Mouse (Mus musculus): ENCODE data around the gene Cenpi. TPM values are rescaled to one million over a fixed set of nuclear protein-coding genes. Genes with fewer than 3 reads are reported as not detected.
"Not testable (repeated sequence)": the region's sequence is repeated elsewhere in the genome, so short reads cannot be mapped to it uniquely, and the experiment has no call there.

The Cenpi gene
- total RNA-seq (2021) = 1 to 10 TPM; 1.7 to 2.2 TPM
- long read RNA-seq, experiment 1, partial matches to known transcripts = 0 of 1 reads
- long read RNA-seq, experiment 1, other reads (novel, unspliced or antisense) = 0 of 1 reads
- long read RNA-seq, experiment 2, partial matches to known transcripts = 0 of 2 reads
- long read RNA-seq, experiment 2, other reads (novel, unspliced or antisense) = 0 of 2 reads

DNA sequence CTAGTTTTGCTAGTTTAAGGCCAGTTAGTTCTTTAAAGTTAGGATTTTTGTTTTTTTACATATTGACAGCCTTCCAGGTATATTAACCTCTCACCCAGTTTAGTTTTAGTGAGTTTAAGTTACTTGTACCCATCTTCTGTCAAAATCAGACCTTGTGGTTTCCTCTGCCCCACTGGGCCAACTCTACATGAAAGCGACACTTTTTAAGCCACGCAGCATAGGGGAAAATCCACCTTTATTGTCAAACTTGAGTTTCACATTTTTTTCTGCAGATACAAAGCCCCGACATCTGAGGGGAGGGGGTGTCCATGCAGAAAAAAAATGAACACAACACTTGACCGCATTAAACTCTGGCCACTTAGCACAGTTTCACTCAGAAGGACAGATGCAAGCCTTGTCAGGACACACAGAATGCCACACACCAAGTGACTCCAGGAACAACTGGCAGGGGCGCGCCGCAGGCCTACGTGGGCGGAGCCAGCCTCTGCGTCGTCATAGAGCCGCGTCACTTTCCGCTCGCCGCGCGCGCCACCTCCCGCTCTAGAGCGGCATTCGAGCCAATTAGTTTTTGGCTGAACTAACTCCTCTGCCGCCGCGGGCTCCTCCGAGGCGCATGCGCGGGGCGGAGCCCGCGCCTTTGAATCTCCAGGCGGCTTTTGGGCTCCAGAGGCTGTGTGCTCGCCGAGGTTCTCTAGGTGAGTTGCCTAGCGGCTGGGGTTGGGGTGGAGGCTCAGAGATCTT, at the start of gene Cenpi:
Gene Cenpi, plus strand, starts transcription at position 551 of the 741 bp plus-strand sequence.
- DNase-seq (ENCODE audit: low spot score in 2 of 2) = peak; percentile 74 to 78

DNA sequence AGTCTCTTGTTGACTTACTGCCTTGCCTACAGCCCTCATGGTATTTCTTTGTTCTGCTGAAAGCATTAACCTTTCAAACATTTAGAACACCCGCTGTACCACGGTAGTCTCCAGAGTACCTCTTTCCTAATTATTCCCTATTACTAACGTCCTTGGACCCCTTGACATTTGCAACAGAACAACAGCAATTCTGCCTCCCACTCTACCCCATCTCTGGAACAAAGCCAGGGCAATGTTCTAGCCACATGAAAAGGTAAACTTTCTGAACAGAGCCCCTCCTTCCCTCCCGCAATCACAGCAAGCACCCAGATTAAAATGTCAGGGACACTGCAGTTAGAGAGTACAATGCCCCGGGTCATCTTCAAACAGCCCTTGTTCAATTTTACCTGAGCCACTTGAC, 46.7 kb upstream of the Cenpi start:
- DNase-seq (ENCODE audit: low spot score in 2 of 2) = peak in 1 of 2 experiments; percentile 25

DNA sequence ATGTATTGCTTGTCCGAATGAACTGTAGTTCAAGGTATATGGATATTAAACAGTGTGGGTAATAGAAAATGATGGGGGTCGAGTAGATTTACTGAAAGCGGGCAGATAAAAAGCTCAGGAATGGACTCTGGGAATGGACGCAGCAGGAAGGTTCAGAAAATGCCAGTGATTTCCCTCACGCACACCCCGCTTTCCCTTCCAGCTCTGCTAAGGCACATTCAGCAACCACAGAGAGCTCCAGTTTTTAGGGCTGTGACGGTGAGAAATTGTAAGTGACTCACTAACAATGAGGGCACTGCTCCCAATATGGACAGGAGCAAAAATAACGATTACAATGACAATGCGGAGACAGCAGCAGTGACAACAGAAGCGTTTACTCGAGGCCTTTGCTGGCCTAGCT, 45.8 kb upstream of the Cenpi start:
- no peak for DNase-seq (ENCODE audit: low spot score in 2 of 2)

DNA sequence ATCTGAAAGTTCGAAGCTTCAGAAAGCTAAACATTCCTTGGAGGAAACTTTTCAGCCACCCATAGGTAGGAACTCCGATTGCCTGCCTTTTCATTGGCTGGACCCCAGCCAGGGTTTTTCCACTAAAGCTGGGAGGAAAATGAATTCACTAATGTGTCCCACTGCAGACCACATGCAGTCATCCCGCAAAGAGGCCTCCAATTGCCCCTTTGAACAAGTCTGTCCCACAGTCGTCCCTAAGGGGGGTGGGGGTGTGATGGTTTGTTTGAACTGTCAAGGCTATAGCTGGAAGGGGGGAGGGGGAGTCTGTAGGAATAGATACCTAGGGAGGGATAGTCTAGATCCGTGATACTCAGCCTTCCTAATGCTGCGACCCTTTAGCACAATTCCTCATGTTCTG, 32.2 kb upstream of the Cenpi start:
- DNase-seq (ENCODE audit: low spot score in 2 of 2) = peak; percentile 29 to 31

DNA sequence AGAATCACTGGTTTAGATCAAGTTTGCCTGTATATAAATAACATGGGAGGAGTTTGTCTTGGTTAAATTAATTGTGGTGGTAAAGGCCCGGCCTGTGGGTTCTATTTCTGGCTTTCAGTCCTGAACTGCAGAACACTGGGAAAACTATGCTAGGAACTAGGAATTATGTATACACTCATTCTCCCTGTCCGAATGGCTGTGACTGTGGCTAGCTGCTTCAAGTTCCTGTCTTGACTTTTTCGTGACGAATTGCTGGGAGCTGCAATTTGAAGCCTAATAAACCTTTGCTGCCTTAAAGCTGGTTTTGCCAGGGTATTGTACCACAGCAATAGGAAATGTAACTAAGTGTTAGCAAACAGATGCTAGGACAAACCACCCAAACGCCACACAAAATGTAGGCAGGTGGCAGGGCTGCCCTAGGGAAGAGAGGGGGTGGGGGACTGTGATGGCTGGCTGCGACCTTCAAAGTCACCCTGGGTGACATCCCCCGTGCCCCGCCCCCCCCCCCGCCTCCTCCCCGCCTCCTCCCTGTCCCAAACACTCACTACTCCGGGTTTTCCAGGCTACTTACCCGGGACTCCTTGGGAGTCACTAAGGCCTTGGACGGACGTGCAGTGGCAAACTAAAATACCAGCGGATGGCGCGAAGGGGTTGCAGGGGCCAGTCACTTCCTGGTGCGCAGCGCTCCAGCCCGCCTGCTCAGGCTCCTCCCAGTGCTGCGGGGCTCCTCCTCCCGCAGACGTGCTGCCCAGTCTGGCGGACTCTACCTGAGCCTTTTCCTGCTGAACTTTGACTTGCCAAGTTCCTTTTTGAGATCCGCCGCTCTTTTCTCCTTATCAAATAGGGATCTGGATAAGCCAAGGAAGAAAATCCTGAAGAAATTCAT, 31.4 kb upstream of the Cenpi start, which contains the start of gene Trmt2b:
Gene Trmt2b, minus strand, starts transcription at position 710 of the 886 bp plus-strand sequence.
- peak; percentile 57 to 62 for DNase-seq (ENCODE audit: low spot score in 2 of 2)

DNA sequence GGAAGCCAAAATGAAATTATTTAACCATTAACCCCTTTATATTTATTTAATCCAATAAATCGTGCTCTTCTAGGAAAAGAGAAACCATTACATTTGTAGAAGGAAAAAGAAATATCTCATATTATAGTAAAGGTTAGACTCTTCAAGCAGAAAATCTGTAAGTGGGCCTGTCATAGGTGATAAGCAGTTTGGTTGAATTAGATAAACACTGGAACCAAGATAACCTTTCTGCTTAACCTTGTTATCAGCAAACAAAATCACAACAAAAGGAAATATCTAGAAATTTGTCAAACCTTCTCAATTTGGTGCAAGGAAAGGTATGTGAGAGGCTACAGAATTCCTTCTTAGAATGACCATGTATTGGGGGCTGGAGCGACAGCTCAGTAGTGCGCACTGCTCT, 27.4 kb upstream of the Cenpi start:
- no peak for DNase-seq (ENCODE audit: low spot score in 2 of 2)

DNA sequence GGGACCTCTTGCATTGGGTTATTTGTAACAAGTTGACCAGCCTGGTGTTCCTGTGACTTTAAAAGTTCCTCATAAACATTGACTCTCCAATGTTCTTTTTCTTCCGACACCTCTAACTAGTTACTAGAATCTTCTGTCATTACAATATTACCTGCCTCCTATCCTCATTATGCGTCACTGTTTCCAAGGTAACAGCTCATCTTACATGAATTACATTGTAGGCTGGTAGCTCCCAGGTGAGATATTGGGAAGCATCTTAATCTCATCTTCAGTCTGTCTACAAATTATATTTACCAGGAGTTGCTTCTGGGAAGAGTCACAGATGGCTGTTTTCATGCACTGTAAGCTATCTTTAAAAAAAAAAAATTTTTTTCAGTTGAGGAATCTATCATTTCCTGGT, 22.8 kb upstream of the Cenpi start:
- no peak for DNase-seq (ENCODE audit: low spot score in 2 of 2)

DNA sequence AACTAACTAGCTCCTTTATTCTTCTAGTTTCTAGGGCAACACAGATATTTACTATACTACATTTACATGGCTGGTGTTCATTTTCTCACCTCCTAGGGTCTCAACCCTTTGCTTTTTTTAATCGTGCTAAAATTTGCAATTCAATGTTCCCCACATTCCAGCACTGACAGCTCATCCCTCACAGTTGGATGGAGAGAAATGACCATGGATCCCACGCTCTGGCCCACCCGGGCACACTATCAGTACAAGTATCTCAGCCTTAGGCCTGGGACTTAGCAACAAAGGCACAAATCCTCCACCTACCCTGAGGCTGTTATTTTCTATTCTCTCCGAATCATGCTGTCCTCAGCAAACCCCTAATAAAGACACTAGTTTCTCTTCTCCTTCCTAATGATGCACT, 22.1 kb upstream of the Cenpi start:
- DNase-seq (ENCODE audit: low spot score in 2 of 2) = no peak

DNA sequence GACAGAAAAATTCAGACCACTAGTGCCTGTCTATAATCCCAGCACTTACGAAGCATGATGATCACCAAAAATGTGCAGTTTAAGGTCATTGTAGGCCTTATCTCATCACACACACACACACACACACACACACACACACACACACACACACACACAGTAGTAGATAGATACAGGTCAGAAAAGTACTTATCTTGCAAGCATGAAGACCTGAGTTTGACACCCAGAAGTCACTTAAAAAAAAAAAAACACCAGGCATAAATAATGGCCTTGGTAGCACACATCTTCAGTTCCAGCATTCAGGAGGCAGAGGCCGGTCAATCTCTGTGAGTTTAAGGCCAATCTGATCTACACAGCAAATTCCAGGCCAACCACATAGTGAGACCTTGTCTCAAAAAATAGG, 20.6 kb upstream of the Cenpi start:
- no peak for DNase-seq (ENCODE audit: low spot score in 2 of 2)

DNA sequence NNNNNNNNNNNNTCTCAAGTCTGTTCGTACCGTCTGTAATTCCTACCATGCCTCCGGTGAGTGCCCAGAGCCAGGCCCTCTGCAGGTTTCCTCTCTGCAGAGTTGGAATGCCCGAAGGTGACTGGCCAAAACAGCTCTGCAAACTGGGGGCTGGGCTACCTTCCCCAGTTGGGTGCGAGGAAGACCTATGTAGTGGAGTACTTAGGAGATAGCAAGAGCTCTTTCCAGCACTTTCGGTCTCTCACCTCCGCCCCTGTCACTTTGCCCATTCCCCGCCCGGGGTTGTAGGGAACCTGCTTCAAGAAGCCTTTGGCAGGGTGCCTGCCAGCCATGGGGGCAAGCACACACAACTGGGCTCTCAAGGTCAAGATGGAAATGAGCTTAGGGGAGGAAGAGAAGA, 11.6 kb upstream of the Cenpi start:
- DNase-seq (ENCODE audit: low spot score in 2 of 2) = peak in 1 of 2 experiments; percentile 33

DNA sequence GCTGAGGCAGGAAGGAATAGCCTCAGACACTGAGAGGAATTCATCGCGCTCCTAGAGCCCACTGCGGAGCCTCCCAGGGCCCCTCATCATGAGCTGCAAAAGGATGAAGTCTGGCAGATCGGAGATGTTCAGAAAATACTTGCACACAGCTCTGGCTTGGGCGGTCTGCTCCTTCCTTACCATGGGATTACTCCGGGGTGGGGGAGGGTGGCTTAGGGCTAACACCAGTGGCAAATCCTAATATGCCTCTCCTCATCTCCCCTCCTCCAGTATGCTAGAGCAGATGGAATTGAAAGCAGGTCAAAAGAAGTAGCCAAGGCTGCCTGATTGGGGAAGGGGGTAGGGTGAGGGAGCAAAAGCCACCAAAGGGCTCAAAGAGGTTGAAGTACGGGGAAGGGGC, 11.1 kb upstream of the Cenpi start:
- no peak for DNase-seq (ENCODE audit: low spot score in 2 of 2)

DNA sequence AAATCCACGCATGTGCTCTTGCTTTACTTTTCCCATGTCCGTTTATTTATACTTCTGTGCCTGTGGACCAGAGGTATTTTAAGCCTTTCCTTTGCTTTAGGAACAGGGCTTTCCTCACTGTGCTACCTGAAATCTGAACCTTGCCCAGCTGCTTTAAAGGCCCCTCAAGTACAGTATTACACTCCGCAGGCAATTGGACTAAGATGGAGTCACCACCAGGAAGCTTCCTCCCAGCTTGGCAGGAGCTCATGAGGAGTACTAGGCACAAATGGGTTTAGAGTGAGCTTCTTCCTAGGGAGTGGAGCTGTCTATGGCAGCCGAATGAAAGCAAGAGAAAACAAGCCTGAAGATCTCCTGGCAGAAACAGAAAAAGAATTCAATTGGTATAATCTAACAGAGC, 10.7 kb upstream of the Cenpi start:
- no peak for DNase-seq (ENCODE audit: low spot score in 2 of 2)

DNA sequence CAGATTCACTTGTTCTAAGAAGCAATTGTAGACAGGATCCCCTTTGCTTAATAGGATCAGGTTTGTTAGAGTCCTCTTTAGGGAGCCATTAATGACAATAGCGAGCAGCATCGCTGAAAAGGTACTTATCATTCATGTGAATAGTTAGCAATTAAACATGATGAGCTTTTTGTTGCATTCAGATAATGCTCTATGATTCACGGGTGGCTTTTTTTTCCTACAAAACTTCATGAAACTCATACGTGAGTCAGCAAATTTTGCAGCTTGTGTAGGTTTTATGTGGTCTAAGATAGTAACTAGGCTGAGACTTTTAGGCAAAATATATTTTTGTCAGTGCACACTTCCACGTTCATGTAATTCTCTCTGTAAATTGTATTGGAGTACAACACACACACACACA, 7.7 kb upstream of the Cenpi start:
- no peak for DNase-seq (ENCODE audit: low spot score in 2 of 2)

DNA sequence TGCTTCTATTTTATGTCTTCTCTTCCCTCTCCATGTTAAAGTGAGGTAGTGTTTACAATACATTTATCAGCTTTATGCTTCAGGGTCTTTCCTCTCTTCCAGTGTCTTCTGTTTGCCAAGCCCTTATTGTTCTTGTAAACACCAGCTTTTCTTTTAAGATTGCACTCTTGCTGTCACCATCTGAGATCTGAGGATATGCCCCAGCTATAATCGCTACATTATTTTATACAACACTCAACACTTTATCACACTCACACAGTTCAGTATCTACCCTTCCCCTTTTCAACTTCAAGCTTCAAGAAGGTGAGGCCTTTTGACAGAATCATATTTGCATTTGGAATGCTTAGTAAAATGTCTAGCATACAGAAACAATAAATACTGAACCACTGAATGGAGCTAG, 4.6 kb upstream of the Cenpi start:
- no peak for DNase-seq (ENCODE audit: low spot score in 2 of 2)

DNA sequence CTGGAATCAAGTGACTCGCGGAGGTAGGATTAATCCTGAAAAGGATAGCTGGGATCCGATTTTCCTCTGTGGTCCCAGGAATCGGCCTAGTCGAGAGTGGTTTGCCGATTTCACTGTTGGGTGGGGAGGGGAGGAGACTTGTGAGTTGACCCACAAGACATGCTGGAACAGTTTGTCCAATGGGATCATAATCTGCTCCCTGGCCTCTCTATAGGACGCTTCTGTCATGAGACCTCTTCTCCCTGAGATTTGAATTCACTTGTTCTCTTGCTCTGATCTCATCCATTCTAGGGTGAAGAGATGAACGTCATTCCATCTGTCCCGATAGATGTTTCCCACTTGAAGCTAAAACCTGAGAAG, 371 bp downstream of the Cenpi start:
- DNase-seq (ENCODE audit: low spot score in 2 of 2) = no peak

DNA sequence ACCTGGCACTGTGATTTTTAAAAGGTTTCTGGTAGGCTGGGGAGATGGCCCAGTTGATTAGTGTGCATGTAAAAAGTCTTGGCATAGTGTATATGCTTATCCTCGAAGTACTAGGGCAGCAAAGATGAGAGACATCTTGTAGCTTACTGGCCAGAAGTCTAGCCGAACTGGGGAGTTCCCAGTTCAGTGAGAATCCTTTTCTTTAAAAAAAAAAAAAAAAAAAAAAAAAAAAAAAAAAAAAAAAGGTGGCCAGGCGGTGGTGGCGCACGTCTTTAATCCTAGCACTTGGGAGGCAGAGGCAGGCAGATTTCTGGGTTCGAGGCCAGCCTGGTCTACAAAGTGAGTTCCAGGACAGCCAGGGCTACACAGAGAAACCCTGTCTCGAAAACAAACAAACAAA, 3.3 kb downstream of the Cenpi start:
- not testable (repeated sequence) for DNase-seq (ENCODE audit: low spot score in 2 of 2)

DNA sequence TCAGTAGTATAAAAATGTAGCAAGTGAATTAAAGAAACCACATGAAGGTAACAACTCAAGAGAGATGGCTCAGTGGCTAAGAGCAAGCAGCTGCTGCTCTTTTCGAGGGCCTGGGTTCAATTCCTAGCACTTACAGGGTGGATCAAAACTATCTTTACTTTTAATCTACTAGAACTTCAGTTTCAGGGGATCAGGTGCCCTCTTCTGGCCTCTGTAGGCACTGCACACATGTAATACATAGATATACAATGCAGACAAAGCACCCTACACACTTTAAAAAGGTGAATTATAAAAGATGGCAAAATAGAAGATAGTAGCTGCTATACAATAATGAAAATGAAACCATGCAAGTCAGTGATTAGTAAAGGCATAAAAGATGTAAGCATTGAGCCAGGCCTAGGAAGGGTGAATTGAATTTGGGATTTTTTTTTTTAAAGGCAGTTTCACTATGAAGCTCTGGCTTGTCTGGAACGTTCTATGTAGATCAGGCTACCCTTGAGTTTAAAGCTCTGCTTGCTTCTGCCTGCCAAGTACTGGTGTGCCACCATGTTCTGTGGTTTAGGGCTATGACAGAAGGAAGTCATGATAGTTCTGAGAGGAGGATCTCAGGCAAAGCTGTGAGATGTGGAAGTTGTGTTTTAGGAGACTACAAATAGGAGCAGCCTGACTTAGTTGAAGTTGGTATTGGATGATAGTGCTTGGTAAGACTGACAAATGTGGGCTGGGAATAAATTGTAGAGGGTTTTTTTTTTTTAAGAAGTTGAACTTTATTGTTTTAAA, 11.5 kb downstream of the Cenpi start:
- peak in 1 of 2 experiments; percentile 34 for DNase-seq (ENCODE audit: low spot score in 2 of 2)

DNA sequence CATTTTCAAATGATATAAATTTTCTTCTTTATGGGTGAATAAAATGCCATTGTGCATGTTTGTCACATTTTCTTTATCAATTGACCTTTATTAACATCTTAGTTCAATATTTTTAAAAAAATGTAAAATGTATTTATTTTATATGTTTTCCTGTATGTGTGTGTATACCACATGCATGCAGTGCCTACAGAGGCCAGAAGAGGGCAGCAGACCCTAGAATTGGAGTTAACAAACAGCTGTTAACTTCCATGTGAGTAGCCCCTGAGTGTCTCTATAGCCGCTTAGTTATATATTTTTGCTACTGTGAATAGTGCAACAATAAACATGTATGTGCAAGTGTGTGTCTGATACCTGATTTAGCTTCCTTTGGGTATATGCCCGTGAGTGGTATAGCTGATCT, 25.4 kb downstream of the Cenpi start:
- peak; percentile 5 to 19 for DNase-seq (ENCODE audit: low spot score in 2 of 2)

DNA sequence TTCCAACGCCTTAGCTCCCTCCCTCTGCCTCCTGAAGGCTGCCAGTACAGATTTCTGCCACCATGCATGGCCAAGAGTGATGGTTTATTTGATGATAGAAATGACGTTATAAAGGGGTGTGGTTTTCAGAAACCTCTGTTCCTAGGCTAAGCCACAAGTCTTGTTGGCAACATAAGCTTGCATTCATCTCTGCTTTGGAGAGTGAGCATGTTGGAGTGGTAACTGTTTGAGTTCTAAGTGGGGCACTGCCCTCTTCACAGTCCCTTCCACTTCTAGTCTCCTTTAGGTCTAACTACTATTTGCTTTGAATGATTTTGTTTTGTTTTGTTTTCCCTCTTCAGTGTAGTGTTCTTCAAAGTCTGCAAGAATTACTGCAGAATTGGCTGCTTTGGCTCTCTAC, 34.9 kb downstream of the Cenpi start:
- no peak for DNase-seq (ENCODE audit: low spot score in 2 of 2)

DNA sequence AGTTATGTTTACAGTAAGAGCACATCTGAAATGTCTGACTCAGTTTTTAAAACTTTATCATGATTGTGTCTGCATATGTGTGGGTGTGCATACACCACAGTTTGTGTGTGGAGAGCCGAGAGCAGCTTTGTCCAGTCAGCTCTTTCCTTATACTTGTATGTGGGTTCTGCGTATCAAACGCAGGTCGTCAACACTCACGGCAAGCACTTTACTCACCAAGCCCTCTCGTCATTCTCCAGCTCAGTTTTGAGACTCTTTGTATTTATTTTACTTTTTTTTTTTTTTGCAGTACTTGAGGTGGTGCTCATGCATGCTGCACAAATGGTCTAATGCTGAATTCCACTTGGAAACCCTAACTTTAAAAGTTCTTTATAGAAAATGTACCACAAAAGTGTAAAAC, 42.3 kb downstream of the Cenpi start:
- no peak for DNase-seq (ENCODE audit: low spot score in 2 of 2)

DNA sequence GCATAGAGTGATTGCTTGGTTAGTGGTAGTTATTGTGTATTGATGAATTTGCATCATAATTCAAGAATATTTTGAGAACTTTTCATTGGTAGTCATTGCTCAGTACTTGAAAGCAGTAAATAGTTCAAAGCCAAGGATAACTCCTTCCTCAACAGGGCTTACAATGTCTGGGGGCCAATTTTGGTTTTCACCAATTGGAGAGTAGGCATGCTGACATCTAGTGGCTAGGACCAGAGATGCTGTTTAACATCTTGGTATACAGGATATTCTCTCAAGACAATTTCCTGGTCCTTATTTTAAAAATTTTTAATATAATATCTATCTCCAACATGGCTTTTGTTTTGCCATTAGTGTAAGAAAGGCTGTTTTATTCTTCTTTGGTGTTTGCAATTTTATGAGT, 46.0 kb downstream of the Cenpi start:
- no peak for DNase-seq (ENCODE audit: low spot score in 2 of 2)

All from adrenal gland, adult 18-20 months (tissue).